Mouse (Mus musculus) kidney, embryonic 16.5 days (tissue): ENCODE measurements at regions not wholly inside any gene's neighbourhood (a gene's known extent, or its start where the extent isn't known, plus 50 kb on each side); places are given as distances from the start of the nearest gene placed in this dataset.

Source experiments
- ATAC-seq: fragments of 200-750 bp; cut with Nextera tagmentation; 2 replicates; pipeline ENCODE4 v1.8.0; 2017; ENCODE audit warnings: moderate TSS enrichment; ENCODE audit not compliant: low FRiP score, low TSS enrichment
- H3K27ac ChIP-seq: fragments of 300-500 bp; sonication (generic); 2 replicates; pipeline ENCODE4 v1.5.1; 2014; ENCODE audit warnings: low read length
- H3K27me3 ChIP-seq: fragments of 300-500 bp; sonication (generic); 2 replicates; pipeline ENCODE4 v1.6.1; 2014; ENCODE audit warnings: low read length, control low read depth, mixed read lengths; ENCODE audit not compliant: insufficient read depth
- H3K36me3 ChIP-seq: fragments of 300-500 bp; sonication (generic); 2 replicates; pipeline ENCODE4 v1.6.1; 2014; ENCODE audit warnings: low read length, control low read depth, mixed read lengths; ENCODE audit not compliant: insufficient read depth
- H3K4me1 ChIP-seq: fragments of 300-500 bp; sonication (generic); 2 replicates; pipeline ENCODE4 v1.6.1; 2014; ENCODE audit warnings: low read length, control low read depth, mixed read lengths; ENCODE audit not compliant: insufficient read depth
- H3K4me2 ChIP-seq: fragments of 300-500 bp; sonication (generic); replicated peaks from 2 replicates; pipeline ENCODE4 v1.6.1; 2014; ENCODE audit warnings: low read depth, low read length
- H3K4me3 ChIP-seq: fragments of 300-500 bp; sonication (generic); 2 replicates; pipeline ENCODE4 v1.5.1; 2014; ENCODE audit warnings: mild to moderate bottlenecking, low read length
- H3K9ac ChIP-seq: fragments of 300-500 bp; sonication (generic); replicated peaks from 2 replicates; pipeline ENCODE4 v1.6.1; 2014; ENCODE audit warnings: low read length
- H3K9me3 ChIP-seq: fragments of 300-500 bp; sonication (generic); 2 replicates; pipeline ENCODE4 v1.6.1; 2016; ENCODE audit warnings: low read length, control low read depth
- WGBS: fragments of 180-500 bp; shearing (Covaris S2); extraction: QIAGEN DNeasy Blood & Tissue Kit; methylation state at CpG from one replicate; pipeline ENCODE4 v1.1.7; 2014; 5-methylcytosine and 5-hydroxymethylcytosine counted together

GRCm38 (mm10) chr10:17331607-17332008 lies 391.4 kb upstream of the Cited2 start:
- no peaks in the 10 kb centered on the region for H3K27me3 ChIP-seq
- peak; percentile 60 for ATAC-seq
- H3K27ac ChIP-seq, result no peak overlapping the region
- peak overlapping the region; percentile 60 for H3K9ac ChIP-seq
- peaks cover 25% of the 10 kb centered on the region for H3K4me1 ChIP-seq
- H3K9me3 ChIP-seq, result no peaks in the 10 kb centered on the region
- H3K4me3 ChIP-seq, result peak overlapping the region; percentile 39
- H3K4me2 ChIP-seq, result peak overlapping the region; percentile 55
- no peaks in the 10 kb centered on the region for H3K36me3 ChIP-seq
- WGBS, result 7% methylated on average over 7 of the region's 7 CpGs

GRCm38 (mm10) chr10:17332025-17332767 lies 390.8 kb upstream of the Cited2 start:
- WGBS, result 52% methylated on average over 6 of the region's 6 CpGs
- no peak overlapping the region; the same call in 1 of the 2 replicates for H3K9ac ChIP-seq
- H3K9me3 ChIP-seq, result no peaks in the 10 kb centered on the region
- no peaks in the 10 kb centered on the region for H3K27me3 ChIP-seq
- peak; percentile 33; the same call in 1 of the 2 replicates for ATAC-seq
- peak overlapping the region; percentile 39; the same call in 1 of the 2 replicates for H3K4me3 ChIP-seq
- H3K36me3 ChIP-seq, result no peaks in the 10 kb centered on the region
- peak overlapping the region; percentile 55 for H3K4me2 ChIP-seq
- no peak overlapping the region for H3K27ac ChIP-seq
- peaks cover 25% of the 10 kb centered on the region for H3K4me1 ChIP-seq

- ATAC-seq, result no peak
- Histone ChIP-seq H3K9me3 (no peaks in the 10 kb centered on the region), H3K9ac (no peak overlapping the region), H3K4me2 (no peak overlapping the region), H3K27me3 (no peaks in the 10 kb centered on the region), H3K4me1 (peaks cover 25% of the 10 kb centered on the region), H3K27ac (no peak overlapping the region), H3K36me3 (no peaks in the 10 kb centered on the region), H3K4me3 (no peak overlapping the region)
- 56% methylated on average over 3 of the region's 3 CpGs for WGBS
These were observed 390.0 kb upstream of the Cited2 start for GRCm38 (mm10) chr10:17332986-17333385.

GRCm38 (mm10) chr10:17333676-17334075 lies 389.3 kb upstream of the Cited2 start:
- WGBS, result 16% methylated on average over 6 of the region's 6 CpGs
- peak; percentile 68; the same call in 1 of the 2 replicates for ATAC-seq
- Histone ChIP-seq H3K36me3 (no peaks in the 10 kb centered on the region), H3K4me2 (no peak overlapping the region), H3K27me3 (no peaks in the 10 kb centered on the region), H3K4me3 (no peak overlapping the region), H3K9me3 (no peaks in the 10 kb centered on the region), H3K4me1 (peaks cover 25% of the 10 kb centered on the region), H3K9ac (no peak overlapping the region), H3K27ac (no peak overlapping the region)

- no peak for ATAC-seq
- Histone ChIP-seq H3K27me3 (no peaks in the 10 kb centered on the region), H3K36me3 (no peaks in the 10 kb centered on the region), H3K9me3 (no peaks in the 10 kb centered on the region), H3K9ac (no peak overlapping the region), H3K4me1 (peaks cover 11% of the 10 kb centered on the region), H3K27ac (no peak overlapping the region), H3K4me2 (no peak overlapping the region), H3K4me3 (no peak overlapping the region)
- WGBS, result 88% methylated on average over 2 of the region's 2 CpGs
These were observed 385.8 kb upstream of the Cited2 start for GRCm38 (mm10) chr10:17337217-17337616.

- H3K27ac ChIP-seq, result no peak overlapping the region
These were observed 379.2 kb upstream of the Cited2 start for GRCm38 (mm10) chr10:17343829-17344228.

GRCm38 (mm10) chr10:17352202-17352994 lies 370.6 kb upstream of the Cited2 start:
- no peak for ATAC-seq
- Histone ChIP-seq H3K4me2 (no peak overlapping the region), H3K9ac (no peak overlapping the region), H3K9me3 (no peaks in the 10 kb centered on the region), H3K27ac (no peak overlapping the region), H3K4me1 (0 out of 2 replicates have a peak, but pooled peaks cover 9% of the 10 kb centered on the region), H3K4me3 (no peak overlapping the region), H3K36me3 (no peaks in the 10 kb centered on the region), H3K27me3 (no peaks in the 10 kb centered on the region)
- 77% methylated on average over 14 of the region's 14 CpGs for WGBS

More at GRCm38 (mm10) chr10:17343829-17344228, 379.2 kb upstream of the Cited2 start:
- 94% methylated on average over 1 of the region's 1 CpGs for WGBS
- Histone ChIP-seq H3K27me3 (no peaks in the 10 kb centered on the region), H3K36me3 (no peaks in the 10 kb centered on the region), H3K4me2 (no peak overlapping the region), H3K4me1 (no peaks in the 10 kb centered on the region), H3K4me3 (no peak overlapping the region), H3K9ac (no peak overlapping the region), H3K9me3 (no peaks in the 10 kb centered on the region)
- ATAC-seq, result no peak

GRCm38 (mm10) chr10:17355476-17355875 lies 367.5 kb upstream of the Cited2 start:
- WGBS, result 38% methylated on average over 4 of the region's 4 CpGs

GRCm38 (mm10) chr10:17356041-17356440 lies 367.0 kb upstream of the Cited2 start:
- Histone ChIP-seq H3K27ac (peak overlapping the region; percentile 27; the same call in 1 of the 2 replicates), H3K9me3 (no peaks in the 10 kb centered on the region), H3K9ac (no peak overlapping the region), H3K36me3 (no peaks in the 10 kb centered on the region), H3K4me1 (0 out of 2 replicates have a peak, but pooled peaks cover 9% of the 10 kb centered on the region), H3K27me3 (no peaks in the 10 kb centered on the region), H3K4me3 (no peak overlapping the region), H3K4me2 (no peak overlapping the region)
- ATAC-seq, result no peak
- 25% methylated on average over 3 of the region's 3 CpGs for WGBS

More at GRCm38 (mm10) chr10:17355476-17355875, 367.5 kb upstream of the Cited2 start:
- no peaks in the 10 kb centered on the region for H3K27me3 ChIP-seq
- 0 out of 2 replicates have a peak, but pooled peaks cover 9% of the 10 kb centered on the region for H3K4me1 ChIP-seq
- H3K9me3 ChIP-seq, result no peaks in the 10 kb centered on the region
- no peaks in the 10 kb centered on the region for H3K36me3 ChIP-seq
- no peak overlapping the region for H3K4me2 ChIP-seq
- H3K27ac ChIP-seq, result peak overlapping the region; percentile 27; the same call in 1 of the 2 replicates
- ATAC-seq, result no peak
- no peak overlapping the region for H3K4me3 ChIP-seq
- H3K9ac ChIP-seq, result no peak overlapping the region
